Mouse (Mus musculus) hematopoietic stem cell, adult 5-6 weeks (primary cell): ENCODE measurements around the gene Fbf1. TPM values are rescaled to one million over a fixed set of nuclear protein-coding genes. Genes with fewer than 3 reads are reported as not detected.

Source experiments
- ATAC-seq, 2 experiments: fragments of 125-278 bp in 1 of 2; replicated peaks in 1 of 2; 2 replicates each; pipeline ENCODE4 v1.8.0; 2016 to 2017; ENCODE audit warnings: inconsistent platforms in 2 of 2, mild to moderate bottlenecking in 2 of 2, moderate number of reproducible peaks in 2 of 2, low read depth in 1 of 2, moderate TSS enrichment in 1 of 2; ENCODE audit not compliant: low FRiP score in 2 of 2, poor library complexity in 2 of 2, severe bottlenecking in 2 of 2, insufficient read depth in 1 of 2, low TSS enrichment in 1 of 2
- total RNA-seq: library from RNA; stranded (forward); fragments of 172-1452, 232-1000 nt; gene quantifications from 2 replicates; pipeline ENCODE4 v1.2.3, GENCODE M21; 2017

Fbf1 gene
- total RNA-seq, 1 experiment from 2014 or later = 46.2 TPM

DNA sequence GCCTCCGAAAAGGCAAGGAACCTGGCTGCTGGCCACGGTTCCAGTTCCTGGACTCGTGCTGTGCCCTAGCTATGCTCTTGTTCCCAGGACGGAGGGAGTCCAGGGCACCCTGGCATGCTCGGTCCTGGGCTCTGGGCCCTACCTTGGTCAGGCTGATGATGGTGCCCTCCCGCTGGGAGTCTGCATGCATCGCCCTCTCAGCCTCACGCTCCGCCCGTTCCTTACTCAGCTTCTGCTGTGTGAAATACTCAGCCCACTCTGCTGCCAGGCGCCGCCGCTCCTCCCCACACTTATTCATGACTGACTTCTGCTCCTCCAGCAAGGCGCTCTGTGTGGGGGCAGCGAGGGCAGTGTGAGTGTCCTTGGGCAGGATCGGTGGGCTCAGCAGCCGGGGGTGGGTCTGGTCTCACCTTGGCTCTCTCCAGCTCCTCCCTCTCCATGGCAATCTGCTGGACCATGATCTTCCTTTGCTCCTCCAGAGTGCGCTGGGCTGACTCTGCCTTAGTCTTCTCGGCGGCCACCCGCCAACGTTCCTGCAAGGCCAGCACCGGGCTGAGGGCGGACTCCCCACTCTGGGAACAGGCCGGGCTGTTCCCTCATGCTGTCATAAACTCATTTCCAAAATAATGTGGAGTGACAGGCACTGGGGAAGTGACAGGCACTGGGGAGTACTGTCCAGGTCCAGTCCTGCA, 21.5 kb downstream of the Fbf1 start:
- no peak for ATAC-seq

DNA sequence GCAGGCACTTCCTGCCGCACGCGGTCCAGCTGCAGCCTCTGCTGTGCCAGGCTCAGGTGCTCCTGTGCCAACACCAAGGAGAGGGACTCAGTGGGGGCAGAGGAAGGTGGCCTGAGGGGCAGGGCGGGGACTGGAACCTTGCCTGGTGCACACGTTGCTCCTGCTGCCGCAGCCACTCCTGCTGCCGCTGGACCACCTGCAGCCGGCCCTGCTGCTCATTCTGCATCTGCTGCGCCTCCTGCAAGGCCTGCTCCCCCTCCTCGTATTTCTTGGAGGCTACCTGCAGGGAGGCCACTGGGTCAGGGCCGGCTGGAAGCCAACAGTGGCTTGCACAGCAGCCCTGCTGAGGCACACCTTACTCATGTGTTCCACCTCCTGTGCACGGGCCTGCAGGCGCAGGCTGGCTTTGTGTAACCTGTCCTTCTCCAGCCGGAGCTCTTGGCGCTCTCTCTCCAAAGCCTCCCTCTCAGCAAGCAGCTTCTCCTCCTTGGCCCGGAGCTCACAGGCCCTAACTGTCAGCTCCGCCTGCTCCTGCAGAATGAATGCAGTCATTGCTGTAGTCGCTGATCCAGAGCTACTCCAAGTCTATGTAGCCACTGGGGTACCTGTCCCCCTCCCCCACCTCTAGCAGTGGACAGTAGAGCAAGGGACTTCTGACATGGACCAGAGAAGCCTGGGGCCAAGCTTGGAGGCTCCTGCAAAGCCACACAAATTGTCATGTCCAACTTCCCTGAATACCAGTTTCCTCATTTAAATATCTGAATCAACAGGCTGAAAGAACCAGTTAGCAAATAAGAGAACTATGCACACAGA, 22.3 kb downstream of the Fbf1 start:
- no peak for ATAC-seq

DNA sequence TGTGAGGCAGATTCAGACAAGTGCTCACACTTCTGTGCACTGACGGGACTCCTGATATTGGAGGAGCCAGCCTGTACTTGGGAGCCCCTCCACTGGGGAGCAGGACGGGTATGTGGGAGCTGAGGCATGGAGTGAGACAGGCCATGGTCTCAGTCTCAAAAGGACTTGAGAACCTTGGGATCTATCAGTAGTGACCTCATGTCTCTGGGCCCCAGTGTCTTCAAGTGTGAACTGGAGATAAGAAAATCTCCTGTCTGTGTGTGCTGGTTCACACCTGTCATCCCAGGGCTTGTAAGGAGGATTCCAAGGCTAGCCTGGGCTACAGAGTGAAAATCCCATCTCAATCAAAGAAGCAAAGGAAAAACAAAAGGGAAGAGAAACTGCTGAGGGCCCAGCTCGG, 24.5 kb downstream of the Fbf1 start:
- no peak for ATAC-seq

DNA sequence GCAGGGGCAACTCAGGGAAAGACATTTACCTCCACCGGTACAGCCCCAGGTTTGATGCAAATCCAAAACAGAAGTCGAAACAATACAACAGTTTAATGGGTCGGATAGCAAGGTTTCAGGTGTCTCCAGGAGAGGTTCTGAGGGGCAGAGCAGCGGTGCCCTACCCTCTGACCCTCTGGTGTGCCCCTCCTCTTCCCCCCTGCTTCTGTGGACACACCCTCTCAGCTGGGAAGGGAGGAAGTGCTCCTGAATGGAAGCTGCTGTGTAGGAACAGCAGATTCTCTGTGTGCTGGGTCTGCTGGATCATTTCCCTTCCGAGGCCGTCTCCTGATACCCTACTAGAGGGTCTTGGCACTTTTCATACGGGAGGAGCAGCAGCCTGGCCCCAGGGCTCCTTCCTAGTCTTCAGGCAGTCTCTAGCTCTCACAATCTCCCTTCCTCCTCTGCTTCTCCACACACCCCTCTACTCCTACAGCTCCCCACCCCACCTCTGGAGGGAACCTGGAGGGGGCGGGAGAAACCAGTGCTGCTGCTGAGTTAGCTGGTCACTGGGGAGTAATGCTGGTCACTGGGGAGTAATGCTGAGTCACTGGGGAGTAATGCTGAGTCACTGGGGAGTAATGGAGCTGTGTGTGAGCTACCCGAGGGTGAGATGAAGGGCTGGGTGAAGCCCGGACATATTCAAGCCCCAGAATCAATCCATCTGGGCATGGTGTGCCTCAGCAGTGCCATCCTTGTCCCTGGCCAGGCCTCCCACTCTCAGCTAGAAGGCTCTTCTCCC, 25.6 kb downstream of the Fbf1 start:
- ATAC-seq = no peak

DNA sequence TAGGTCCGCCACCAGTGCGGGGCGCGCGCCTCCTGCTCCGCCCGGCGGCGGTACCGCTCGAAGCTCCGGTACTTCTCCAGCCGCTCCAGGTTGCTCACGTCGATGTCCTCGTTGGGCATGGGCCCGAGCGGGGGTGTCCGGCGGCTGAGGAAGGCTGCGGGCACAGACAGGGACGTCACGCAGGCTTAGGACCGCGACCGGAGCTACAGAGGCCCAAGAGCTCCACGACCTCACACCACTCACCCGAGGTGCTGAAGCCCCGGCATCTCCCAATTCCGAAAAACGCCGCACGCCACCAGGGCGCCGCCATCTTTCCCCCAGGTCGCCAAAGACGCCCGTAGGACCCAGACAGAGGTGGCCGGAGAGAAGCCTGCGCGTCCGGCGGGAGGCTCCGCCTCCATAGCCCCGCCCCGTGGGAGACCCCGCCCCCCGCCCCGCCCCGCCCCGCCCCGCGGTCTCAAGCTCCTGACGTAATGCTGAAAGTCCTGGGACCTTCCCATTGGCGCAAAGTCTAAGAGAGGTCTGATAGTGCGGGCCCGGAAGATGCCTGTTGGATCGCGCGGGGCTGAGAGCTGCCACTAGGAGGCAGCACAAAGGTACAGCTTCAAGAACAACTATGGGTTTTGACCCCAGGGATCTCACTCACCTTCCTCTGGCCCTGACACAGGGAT, 29.4 kb downstream of the Fbf1 start, which contains the start of gene Mrpl38:
Mrpl38 (minus strand) TSS at position 401 of the 671 bp plus-strand sequence.
- peak; percentile 90 to 96 for ATAC-seq

DNA sequence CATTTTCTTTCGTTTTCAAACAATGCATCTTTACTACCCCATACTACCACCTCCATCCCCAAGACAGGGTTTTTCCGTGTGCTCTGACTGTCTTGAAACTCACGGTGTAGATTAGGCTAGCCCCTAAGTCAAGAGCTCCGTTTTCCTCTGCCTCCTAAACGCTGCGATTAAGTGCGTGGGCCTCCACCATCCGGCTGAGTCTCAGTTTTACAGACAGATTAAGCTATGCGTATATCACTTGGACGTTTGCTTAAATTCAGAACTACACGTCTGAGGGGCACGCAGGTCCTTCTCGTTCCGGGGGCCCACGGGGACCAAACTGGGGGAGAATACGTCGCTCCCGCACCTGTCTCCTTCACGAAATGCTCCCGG, 29.9 kb downstream of the Fbf1 start:
- no peak for ATAC-seq

DNA sequence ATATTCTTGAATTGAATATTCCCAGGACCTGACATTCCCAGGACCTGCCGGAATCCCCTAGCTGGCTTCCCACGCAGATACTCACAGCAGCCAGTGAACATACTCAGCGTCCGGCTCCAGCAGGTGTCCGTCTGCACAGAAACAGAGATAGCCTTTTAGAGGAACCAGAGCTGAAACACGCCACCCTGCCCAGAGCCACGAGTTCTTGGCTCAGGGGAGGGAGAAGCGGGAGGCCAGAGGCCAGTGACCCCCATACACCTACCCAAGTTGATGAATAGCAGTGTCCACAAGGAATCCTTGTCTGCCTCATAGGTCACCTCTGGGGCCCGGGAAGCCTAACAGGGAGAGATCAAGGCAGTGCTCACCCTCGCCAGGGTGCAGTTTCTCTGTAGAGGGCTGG, 33.8 kb downstream of the Fbf1 start:
- ATAC-seq = no peak

DNA sequence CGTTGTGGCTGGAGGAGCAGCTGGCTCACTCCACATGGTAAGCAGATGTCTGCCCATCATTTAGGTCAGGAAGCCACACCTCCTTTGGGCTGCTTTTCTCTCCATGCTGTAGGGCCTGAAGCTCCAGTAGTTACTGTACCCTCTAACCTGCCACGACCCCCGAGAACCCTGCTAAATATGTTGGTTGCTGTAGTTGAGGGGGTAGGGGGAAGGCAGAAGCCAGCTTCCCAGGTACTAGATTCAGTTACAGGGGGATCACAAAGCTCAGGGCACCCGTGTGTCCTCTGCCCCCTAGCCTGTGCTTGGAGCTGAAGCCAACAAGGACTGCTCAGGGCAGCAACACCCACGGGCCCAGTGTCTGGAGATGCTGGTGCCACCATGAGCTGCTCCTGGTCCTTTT, 34.5 kb downstream of the Fbf1 start:
- ATAC-seq = no peak

DNA sequence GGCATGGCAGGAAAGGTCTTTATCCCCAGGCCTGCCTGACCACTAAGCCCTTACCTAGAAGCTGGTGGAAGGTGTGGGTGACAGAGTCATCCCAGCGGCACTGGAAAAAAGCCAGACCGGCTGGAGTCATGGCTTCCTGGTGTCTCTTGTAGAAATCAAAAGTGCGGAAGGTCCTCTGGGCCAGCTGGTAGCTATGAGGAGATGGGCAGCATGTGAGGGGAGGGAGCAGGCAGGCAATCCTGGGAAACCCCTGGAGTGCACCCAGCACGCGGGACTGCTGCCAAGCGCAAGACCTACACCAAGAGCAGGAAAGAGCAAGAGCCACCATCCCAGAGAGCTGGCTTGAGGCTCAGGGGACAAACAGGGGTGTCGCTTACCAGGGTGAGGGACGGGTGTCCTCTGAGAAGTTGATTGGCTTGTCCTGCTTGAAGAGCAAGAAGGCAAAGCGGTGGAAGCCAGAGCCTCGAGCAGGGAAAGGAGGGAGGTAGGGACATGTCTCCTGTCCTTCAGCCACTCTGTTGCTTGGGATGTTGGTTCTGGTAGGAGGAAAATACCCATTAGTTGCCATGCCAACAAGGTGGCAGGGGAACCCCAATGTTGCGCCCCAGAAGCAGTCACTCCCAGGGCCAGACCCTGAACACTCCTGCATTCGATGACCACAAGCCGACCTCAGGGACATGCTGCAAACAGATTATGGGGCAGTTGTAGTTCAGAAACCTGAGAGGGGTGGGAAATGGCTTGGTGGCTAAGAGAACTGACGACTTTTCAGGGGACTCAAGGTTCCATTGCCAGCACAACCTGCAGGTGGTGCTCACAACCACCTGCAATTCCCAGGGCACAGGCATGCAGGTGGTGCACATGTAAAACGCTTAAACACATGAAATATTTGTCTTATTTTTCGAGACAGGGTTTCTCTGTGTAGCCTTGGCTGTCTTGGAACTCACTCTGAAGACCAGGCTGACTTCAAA, 35.3 kb downstream of the Fbf1 start:
- ATAC-seq = no peak

DNA sequence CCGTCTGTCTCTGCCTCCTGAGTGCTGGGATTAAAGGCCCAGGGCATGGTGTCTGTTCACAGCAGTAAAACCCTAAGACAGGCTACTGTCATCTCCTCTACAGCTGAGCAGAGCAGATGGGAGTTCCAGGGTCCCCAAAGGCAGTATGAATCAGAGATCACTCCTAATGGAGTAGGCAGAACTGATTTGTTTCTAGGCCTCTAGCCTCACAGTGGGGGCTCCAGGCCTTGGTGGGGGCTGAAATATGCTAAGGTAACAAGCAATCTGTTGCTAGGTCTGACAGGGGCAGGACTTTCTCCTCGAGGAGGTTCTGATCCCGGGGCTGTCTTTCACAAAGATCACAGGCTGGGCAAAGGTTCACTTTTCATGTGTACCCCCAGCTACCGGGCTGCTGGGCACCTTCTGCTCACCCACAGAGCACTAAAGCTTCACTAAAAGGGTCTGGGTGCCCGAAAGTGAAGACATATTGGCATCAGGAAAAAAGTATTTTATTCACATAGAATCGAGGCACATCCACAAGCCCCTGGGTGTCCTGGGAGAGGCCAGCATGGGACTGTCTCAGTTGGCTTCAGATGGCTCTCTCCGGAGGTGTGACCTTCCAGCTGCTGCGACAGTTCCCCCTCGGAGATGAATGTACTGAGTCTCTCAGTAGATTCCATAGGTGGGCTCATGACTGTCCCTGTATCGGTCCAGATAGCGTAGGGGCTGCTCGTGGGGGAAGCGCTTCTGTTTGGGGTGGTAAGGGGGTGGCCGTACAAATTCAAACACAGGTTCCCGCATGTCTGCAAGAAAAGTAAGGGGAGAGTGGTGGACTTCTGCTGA, 36.4 kb downstream of the Fbf1 start:
- ATAC-seq = no peak

DNA sequence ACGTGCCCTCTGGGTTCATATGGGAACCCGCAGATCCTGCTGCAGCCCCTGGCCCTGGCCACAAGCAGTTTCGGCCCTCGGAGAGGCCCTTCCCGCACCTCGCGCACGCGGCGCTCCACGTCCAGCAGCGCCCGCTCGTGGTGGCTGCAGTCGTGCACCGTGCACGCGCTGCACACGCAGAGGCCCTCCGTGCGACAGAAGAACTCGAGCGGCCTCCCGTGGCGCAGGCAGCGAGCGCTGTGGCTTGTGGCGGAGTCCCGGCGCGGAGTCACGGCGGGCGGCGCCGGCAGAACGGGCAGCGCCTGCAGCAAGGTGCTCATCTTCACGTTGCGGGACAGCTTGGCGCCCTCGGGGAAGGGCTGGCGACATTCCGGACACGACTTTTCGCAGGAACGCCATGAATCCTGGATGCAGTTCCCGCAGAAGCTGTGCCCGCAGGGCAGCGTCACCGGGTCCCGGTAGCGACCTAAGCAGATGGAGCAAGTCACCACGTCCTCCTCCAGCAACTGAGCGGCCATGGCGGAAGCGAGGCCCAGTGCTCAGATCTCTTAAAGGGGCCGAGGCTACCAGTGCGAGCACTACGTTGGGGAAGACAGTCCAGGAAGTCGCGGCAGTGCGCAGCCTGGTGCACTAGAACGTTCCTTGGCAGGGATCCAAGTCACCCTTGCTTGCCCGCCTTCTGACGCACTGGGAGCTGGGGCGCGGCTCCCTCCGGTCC, 37.3 kb downstream of the Fbf1 start, which contains the start of gene Trim65:
Trim65 (minus strand) TSS at position 641 of the 718 bp plus-strand sequence.
- peak; percentile 63 to 69 for ATAC-seq

DNA sequence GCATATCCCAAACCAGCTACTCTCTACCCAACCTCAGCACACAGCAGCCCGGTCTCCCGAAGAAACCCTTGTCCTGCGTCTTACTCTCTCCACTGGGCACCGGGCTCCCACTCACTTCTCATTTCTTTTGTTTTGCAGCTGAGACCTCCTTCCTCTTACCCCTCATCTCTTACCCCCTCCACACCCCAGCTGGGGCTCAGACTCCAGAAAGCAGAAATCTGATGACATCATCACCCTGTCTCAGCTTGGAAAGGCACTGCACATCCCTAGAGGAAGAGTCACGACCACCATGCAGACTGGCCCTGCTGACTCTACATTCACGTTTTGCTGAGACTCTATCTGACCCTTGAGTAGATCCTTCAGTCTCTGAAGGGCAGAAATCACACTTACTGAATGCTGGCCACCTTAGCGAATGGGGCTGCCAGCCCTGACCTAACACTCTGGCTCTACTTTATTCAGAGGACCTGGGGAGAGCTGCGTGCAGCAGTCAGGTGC, 37.9 kb downstream of the Fbf1 start:
- ATAC-seq = peak; percentile 34 to 57; a peak in 3 of 4 replicates

DNA sequence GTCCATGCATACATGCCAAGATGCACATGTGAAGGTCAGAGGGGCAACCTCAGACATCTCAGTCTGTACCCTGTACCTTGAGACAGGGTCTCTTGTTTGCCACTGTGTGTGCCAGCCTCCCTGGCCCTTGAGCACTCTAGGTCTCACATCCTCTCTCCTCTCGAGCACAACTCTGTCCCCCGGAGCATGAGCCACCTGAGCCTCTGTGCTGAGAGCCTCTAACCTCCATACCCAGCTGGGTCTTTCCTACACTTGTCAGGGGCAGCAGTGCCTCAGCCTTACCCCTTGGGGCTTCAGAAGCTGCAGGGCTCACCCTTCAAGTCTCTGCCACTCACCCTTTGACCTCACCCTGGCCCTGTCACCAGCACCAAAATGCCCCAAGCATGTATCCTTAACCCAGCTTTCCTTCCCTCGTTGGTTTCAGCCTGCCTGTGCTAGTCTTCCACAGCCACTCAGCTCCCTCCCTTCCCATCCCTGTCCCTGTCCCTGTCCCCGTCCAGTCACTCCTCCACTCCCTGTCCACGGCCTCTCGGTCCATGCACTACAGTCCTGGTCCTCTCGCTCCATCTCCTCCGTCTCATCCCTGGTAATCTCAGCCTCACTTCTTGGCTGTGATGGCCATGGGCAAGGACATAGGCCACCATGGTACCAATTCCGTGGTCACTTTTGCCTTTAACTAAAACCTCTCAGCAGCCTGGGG, 38.7 kb downstream of the Fbf1 start:
- ATAC-seq = no peak

DNA sequence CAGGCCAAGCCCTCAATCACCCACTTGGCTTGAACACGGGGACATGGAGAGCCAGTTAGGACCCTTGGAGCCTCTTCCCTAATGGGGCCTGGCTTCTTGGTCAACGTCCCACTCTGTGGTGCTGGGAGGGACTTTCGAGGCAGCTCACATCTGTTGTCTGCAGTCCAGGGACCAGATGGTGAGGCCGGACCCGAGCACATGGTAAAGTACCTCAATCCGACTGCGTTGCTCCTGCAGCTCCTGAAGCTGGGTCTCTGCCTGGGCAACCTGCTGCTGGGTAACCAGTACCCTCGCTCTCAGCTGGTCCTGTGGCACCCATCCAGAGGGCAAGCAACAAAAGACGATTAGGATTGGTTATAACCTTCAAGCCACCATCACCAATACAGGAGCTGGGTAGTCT, 40.0 kb downstream of the Fbf1 start:
- no peak for ATAC-seq
